Mouse (Mus musculus) ES-Bruce4 (cell line): Measurements from ENCODE around the gene Rnf19b.

Experiments
- CTCF ChIP-seq: IDR thresholded peaks from one replicate; pipeline ENCODE4 v1.8.1; 2011; ENCODE audit warnings: low read depth, low read length
- POLR2A ChIP-seq: IDR thresholded peaks from one replicate; pipeline ENCODE4 v1.8.1; 2011; ENCODE audit warnings: low read length; ENCODE audit not compliant: insufficient read depth

DNA sequence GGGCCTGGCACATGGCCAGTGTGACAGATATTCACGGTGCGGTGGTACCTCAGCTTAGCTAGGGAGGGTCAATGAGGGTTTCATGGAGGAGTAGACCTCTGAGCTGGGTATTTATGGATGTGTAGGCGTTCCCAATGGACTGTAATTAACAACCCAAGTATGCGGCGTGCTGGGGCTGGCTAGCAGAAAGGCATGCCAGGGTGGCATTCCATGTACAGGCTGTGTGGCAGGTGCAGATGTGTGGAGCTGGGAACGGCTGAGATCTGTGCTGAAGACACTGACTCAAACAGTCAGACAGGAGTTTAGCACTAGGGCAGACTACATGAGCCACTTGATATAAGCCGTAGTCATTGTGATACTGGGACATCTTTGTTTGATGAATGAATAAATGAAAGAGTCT is 50.6 kb downstream of the Rnf19b start:
- TF ChIP-seq POLR2A (no peak), CTCF (no peak)
